Mouse (Mus musculus) granulocyte monocyte progenitor cell, adult 5-6 weeks (primary cell): ENCODE data around the gene Samd1. TPM values are rescaled to one million over a fixed set of nuclear protein-coding genes. Genes with fewer than 3 reads are reported as not detected.
"Not testable (repeated sequence)": the region's sequence is repeated elsewhere in the genome, so short reads cannot be mapped to it uniquely, and the experiment has no call there.

Experiments used
- ATAC-seq: replicated peaks from 2 replicates; pipeline ENCODE4 v1.8.0; 2016; ENCODE audit warnings: mild to moderate bottlenecking, moderate TSS enrichment, inconsistent platforms; ENCODE audit not compliant: poor library complexity, severe bottlenecking
- total RNA-seq, 2 experiments: library from RNA; stranded (forward) in 1 of 2; stranded (reverse) in 1 of 2; fragments of 200-712, 200-1000 nt in 1 of 2; fragments of >200 nt in 1 of 2; fragmentation: Nextera tagmentation in 1 of 2; gene quantifications; 2 replicates each; pipeline ENCODE4 v1.2.3; 2014 to 2017

Gene Samd1
- total RNA-seq, 2 experiments from 2014 or later: 58.8 to 60.0 TPM

DNA sequence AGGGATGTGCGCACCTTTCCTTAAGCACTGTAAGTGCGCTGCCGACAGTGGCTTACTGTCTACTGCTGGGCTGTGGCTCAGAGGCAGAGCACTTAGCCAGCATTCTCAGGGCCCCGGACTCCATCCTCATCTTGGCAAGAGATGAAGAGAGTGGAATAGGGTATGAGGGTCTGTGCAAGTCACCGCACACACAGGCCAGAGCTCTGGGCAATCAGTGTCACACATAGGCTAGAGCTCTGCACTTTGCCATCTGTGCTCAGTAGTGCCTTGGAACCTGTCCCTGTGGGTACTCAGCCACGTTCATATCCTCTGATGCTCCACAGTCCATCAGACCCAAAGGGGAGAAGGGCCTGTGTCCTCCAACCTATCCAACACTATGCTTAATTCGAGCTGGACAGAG is 15.9 kb upstream of the Samd1 start:
- ATAC-seq: no peak

DNA sequence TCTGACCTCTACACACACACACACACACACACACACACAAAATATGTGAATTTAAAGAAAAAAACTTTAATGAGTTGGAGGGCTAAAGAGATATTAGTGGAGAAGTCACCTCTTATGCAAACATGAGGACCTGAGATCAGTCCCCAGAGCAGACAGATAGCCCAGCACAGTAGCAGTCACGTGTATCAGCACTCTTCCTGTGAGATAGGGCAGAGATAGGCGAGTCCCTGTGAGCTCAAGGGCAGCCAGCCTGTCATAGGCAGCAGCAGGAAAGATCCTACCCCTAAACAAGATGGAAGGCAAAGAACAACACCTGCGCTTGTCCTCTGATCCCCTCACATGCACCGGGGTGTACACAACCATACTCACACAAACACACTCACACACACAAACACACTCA is 15.0 kb upstream of the Samd1 start:
- no peak for ATAC-seq

DNA sequence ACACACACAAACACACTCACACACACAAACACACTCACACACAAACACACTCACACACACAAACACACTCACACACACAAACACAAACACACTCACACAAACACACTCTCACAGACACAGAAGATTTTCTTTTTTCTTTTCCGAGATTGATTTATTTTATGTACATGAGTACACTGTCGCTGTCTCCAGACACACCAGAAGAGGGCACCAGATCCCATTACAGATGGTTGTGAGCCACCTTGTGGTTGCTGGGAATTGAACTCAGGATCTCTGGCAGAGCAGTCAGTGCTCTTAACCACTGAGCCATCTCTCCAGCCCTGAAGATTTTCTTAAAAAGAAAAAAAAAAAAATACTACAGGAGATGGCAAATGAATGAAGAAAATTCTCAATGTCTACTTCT is 14.2 kb upstream of the Samd1 start:
- not testable (repeated sequence) for ATAC-seq

DNA sequence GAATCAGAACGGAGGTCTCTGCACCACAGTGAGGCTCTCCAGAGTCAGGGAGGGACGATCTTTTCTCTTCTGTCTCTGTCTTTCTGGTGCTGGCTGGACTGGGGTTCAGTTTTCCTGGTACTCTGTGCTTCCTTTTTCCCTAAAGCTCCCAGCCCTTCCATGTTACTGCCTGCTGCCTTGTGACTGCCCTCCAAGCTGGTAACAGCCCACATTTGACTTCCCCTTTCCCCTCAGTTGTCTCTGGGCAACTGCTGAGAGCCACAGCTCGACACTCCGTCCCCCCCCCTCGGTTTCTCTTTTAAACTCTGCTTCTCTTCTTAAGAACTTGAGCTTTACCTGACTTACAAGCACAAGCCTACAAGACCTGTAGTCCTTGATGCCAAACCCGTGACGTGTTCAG is 8.2 kb upstream of the Samd1 start:
- peak; percentile 96 for ATAC-seq

DNA sequence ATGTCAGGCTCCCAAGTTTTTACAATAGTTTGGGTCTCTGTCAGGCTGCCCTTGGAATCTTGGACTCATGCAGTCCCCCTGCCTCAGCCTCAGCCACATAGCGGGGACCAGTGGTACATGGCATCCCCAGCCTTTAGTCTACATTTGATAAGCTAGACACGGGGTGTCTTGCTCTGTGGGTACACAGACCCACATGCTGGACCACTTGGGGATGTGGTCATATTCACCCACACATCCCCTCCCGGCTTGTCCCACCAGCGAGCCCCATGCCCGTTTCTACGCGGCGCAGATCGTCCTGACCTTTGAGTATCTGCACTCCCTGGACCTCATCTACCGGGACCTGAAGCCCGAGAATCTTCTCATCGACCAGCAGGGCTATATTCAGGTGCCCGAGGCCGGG is 7.3 kb upstream of the Samd1 start:
- no peak for ATAC-seq

DNA sequence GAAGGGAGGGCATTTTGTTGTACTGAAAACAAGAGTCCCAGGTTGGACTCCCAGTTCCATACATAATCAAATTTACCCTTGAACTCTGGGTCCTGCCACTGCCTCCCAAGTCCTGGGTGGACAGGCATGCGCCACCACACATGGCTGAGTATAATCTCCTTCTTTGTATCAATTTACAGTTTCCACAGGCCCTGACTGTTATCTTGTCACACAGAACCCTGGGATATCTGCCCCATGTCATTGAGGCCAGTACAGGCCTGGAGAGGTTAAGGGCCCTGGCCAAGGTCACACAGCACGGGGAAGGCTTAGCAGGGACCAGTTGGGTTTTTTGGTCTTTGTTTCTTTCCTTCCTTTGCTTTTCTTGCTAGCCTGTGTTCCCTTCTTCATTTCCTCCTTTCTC is 5.0 kb upstream of the Samd1 start:
- ATAC-seq: no peak

DNA sequence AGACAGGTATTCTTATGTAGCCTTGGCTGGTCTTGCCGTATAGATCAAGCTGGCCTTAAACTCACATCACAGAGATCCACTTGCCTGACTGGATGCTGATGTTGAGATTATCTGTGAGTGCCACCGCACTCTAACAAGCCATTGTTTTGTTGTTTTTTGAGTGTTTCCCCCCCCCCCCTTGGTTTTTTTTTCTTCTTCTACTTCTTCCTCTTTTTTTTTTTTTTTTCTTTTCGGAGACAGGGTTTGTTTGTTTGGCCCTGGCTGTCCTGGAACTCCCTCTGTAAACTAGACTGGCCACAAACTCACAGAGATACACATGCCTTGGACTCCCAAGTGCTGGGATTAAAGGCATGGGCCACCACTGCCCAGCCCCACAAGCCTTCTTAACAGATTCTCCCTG is 3.4 kb upstream of the Samd1 start:
- ATAC-seq: no peak

DNA sequence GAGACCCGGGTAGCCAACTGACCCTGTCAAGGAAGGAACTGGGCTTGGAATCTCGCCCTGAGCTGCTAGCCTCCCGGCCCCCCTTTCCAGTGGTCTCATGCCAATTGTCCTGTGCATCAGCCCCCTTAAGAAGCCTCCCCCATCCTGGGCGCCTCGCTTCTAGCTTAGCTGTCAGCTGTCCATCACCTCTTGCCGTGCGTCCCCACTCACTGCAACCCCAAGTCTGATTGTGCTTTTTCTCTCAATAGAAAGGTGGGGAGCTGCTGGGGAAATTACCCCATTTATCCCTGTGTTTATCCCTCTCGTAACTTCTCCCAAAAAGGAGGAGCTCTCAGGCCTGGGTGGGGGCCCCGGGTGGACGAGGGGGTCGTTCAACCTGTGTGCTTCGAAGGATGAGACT is 1.5 kb upstream of the Samd1 start:
- ATAC-seq: no peak

DNA sequence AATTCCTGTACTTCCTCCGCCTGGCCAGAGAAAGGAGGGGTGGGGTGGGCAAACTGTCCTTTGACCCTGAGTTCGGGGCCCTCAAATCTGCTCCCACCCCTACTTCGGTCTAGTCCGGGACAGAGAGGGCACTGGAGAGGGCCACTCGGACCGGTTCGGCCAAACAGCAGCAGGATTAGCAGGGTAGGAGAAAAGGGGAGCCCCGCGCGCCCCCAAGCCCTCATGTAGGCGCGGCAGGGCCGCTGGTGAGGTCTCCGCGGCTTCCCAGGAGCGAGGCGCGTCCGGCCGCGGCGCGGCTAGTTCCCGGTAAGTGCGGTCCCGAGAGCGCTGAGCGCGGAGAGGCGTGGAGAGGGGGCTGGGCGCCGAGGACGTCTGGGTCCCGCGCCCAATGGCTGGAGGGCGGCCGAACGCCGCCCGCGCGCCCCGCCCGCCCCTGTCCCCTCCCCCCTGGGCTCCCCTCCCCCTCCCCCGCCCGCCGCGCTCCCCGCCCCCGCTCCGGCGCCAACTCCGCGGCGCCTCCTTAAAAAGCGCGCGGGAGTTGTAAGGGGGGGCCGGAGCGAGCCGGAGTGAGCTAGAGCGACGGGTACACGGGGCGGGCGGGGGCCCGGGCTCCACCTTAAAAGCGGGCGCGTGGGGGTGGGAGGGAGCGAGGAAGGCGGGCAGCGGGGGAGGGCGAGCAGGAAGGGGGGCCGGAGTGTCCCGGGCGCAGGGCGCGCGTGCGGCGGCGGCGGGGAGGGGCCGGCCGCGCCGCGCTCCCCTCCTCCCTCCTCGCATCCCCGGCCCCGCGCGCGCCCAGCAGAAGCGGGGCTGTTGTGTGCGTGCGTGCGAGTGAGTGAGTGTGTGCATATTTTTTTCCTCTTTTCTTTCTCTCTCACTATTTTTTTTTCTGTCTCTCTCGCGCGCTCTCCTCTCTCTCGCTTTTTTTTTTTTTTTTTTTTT is 636 bp upstream of the Samd1 start:
- peak; percentile 69 for ATAC-seq

DNA sequence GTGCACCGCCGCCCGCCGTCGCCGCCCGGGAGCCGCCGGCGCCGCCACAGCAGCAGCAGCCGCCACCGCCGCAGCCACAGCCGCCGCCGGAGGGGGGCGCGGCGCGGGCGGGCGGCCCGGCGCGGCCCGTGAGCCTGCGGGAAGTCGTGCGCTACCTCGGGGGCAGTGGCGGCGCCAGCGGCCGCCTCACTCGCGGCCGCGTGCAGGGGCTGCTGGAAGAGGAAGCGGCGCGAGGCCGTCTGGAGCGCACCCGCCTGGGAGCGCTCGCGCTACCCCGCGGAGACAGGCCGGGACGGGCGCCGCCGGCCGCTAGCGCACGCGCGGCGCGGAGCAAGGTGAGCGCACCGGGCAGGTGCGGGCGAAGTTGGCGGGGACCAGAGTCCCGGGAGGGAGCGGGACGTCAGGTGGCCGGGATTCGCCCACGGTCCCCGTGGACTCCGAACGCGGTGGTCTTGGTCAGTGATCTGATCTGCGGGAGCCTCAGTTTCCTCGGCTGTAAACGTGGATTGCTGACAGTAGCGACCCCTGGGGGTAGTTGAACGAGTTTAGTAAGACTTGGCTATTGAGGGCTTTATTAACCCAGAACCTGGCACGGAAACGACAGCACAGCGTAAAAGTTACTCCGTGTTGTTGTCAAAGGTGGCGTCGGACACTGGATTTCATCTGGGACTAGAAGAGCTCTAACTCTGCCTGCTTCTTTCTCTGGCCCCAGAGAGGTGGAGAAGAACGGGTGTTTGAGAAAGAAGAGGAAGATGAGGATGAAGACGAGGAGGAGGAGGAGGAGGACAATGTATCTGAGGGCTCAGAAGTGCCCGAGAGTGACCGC is 972 bp downstream of the Samd1 start:
- ATAC-seq: peak; percentile 62

DNA sequence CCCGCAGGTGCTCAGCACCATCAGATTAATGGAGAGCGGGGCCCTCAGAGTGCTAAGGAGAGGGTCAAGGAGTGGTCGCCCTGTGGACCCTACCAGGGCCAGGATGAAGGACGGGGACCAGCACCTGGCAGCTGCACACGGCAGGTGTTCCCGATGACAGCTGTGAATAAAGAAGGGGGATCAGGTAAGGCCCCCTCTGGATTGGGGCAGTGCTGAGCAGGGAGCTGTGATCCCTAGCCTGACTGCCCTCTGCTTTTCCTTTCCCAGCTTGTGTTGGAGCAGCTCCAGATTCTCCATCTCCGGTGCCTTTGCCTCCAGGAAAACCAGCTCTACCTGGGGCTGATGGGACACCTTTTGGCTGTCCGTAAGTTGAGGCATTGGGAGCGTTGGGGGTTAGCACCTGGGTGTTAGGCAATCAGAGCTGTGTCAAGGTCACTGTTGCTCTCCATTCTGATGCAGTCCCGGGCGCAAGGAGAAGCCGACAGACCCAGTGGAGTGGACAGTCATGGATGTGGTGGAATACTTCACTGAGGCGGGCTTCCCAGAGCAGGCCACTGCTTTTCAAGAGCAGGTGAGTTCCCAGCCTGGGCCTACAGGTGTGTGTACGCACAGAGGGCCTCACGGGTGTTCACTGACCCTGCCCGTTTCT is 1.7 kb downstream of the Samd1 start:
- ATAC-seq: no peak

DNA sequence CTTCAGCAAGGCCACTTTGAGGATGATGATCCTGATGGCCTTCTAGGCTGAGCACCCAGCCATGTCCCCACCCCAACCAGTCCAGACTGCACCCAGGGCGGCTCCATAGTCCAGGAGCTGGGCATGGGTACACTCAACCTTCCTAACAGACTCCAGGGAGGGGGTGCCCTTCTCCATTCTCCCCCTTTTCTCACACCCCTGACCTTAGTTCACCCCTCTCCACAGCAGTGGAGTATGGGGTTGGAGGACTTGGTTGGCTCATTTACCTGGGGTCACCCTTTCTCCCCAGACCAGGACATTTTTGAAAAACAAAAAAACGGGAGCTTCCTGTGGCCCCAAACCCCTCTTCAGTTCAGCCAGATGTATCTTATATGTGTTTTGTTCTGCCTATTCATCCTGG is 2.4 kb downstream of the Samd1 start:
- no peak for ATAC-seq

DNA sequence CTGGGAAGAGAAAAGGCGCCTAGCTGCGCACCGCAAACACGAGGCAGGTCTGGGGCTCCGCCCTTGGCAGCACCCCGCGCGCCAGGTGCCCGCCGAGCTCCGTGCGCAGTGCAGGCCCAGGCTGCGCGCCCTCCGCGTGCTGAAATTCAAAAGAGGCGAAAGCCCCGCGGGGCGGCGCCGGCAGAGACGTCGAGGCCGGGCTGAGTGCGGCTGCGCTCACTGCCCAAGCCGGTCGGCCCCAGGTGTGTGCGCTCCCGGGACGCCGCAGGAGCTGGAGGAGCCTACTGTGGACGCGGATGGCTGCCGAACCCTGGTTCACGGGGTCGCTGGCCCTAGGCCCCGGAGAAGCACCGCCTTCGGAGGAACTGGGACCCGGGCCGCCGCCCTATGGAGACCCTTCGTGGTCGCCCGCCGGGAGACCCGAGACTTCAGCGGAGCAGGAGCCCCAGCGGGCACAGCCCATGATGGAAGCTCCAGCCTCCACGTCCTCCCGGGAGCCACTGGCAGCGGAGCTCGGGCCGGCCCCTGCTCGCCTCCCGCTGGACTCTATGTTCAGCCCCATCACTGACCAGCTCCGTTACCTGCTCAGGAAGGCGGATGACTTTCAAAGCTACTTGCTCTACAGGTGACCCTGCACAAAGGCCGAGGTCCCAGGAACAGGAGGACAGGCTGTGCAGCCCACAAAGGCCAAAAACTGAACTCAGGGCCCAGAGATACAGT is 4.0 kb downstream of the Samd1 start, which contains the start of gene 1700067K01Rik:
TSS of gene 1700067K01Rik (plus strand) at position 222 of the 720 bp plus-strand sequence.
- no peak for ATAC-seq

DNA sequence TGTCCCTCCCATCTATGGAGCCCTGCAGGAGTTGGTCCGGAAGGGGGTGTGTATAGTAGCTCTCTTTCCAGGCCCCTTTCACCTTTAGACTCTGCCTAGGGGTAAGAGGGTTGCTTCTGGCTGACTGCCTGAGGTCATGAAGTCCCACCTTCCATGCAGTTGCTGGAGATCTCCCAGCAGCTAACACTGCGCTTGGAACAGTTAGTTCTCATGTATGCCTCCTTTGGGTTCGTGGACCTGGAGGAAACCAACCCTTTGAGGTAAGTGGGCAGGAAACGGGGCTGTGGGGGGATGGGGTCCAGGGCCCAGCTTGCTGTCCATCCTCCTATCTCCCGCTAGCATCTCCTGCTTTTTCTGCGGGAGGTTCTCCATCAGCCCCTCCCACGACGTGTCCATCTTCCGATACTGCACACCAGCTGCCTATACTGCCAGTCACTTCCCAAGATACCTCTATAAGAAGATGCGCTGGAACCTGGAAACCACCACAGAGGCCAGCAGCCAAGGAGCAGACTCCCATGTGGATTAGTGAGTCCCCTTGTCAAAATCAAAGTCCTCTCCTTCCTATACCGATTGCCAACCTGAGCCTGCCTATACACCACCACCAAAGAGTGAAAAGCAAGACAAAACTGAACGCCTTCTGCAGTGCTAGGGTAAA is 5.6 kb downstream of the Samd1 start:
- ATAC-seq: no peak

DNA sequence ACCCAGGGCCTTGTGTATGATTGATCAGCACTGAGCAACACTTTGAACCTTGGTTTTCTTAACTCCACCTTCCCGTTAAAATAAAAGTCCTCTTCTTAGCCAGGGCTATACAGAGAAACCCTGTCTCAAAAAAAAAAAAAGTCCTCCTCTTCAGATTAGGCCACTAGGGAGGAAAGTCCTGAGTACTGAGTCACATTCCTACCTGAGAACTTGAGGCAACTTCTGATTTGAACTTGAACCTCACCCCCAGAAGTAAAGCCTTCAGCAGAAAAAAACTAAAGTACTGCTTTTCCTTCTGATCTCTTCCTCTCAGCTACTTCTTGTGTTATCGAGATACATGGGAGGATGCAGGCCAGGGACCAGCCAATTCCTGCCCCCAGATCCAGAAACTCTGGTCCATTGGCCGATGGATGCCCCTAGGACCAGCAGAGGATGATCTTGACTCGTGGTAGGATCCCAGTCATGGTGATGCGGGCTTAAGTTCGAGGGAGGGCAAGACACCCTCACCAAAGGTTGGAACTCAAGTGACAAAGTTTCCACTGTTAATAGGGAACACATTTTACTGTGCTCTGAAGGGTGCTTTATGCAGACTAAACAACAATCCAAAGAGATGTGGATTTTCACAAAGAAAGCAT is 6.3 kb downstream of the Samd1 start:
- no peak for ATAC-seq

DNA sequence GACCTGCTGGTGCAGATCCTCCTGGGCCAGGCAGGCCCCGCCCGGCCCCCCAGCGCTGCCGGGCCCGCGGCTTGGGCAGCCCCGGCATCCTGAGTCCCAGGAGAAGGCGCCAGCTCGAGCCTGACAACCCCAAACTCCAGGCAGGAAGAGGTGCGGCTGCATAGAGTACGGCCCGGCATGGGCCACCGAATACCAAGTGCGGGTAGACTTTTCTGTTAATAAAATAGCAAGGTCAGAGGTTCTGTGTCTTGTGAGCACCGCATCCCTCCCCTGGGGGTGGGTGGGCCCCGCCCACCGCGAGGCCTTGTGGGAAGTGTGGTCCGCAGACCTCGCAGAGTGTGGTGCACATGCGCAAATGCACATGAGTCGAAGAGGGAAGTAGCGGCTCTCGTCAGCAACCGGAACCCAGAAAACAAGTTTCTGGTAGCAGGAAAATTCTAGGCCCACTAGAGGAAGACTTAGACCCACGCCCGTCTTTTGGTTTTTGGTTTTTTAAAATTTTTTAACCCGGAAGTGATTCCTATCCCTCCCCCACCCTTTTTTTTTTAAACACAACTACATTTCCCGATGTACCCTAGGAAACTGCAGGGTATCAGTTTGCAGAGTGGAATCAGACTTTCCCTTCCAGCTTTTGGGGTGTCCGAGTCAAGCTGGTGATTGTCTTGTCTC is 7.2 kb downstream of the Samd1 start:
- peak; percentile 99 for ATAC-seq

DNA sequence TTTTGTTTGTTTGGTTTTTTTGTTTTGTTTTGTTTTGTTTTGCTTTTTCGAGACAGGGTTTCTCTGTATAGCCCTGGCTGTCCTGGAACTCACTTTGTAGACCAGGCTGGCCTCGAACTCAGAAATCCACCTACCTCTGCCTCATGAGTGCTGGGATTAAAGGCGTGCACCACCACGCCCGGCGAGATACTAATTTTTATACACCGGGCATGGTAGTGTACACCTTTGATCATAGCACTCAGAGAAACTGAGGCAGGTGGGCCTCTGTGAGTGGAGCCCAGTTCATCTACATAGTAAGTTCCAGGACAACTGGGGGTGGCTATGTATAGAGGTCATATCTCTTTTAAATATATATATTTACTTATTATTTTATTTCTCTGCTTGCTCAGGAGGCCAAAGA is 8.0 kb downstream of the Samd1 start:
- not testable (repeated sequence) for ATAC-seq

DNA sequence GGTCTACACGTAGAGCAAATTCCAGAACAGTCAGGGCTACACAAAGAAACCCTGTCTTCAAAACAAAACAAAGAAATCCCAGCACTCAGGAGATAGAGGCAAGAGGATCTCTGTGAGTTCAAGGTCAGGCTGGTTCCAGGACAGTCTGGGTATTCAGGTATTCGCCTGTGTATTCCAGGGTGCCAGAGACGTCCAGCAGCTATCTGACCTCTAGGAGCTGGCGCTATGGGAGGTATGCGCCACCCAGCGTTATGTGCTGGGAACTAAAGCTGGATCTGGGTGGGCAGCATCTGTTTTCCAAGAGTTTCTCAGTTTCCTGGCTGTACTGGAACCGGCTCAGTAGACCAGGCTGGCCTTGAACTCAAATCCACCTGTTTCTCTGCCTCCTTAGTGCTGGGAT is 10.9 kb downstream of the Samd1 start:
- ATAC-seq: no peak

DNA sequence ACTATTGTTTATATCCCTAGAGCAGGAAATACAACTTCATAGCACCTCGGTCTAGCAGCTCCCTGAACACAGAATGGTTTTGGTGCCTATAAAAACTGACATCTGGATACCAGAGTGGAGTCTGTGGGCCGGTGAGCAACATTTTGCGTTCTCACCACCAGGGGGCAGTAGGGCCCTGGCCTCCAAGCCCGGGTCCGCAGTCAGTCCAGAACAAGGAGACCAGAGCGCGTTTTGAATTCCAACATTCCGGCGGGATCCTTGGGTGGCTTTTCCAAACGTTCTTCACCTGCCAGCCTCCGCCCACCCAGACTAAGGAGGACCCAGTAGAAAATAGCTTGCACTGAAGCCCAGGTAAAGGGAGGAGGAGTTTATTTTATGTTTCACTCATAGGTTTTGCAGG is 12.4 kb downstream of the Samd1 start:
- peak; percentile 61 for ATAC-seq
